Mouse (Mus musculus): ENCODE results near the gene Olfr935.

Gene Olfr935

DNA sequence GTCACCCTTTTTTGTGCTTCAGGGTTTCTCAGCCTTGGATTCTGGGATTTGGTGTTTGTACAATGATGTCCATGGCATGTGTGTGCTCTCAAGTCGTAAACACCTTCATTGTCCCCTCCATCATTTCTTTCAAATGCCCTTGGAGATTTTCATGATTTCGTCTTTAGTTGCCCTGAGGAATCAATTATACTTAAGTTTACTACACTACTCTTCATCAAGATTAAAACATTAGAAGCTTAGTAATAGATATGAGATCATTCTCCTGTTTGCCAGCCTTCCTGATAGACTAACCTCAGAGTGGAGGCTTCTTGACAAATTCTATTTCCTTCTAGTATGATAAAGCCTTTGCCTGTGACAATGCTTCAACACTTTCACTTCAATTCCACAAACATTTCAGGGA is at the start of gene Olfr935:
Olfr935 (minus strand) TSS at position 101 of the 400 bp plus-strand sequence.
- DNase-seq (ENCODE audit: low spot score): no peak

DNA sequence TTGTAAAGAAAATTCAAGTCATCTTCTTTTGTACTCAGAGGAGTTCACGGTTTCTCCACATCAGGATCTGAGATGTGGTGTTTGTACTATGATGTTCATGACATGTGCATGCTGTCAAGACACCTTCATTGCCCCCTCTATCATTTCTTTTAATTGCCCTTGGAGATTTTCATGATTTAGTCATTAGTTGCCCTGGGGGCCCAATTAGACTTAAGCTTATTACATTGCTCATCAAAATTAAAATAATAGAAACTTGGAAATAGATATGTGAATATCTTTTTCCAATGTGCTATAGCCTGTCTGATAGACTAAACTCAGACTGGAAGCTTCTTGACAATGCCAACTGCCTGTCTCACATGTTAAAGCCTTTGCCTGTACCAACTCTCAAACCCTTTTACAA is 23.8 kb upstream of the Olfr935 start, which contains the start of gene Olfr146:
Olfr146 (minus strand) TSS at position 101 of the 400 bp plus-strand sequence.
- no peak for DNase-seq (ENCODE audit: low spot score)

DNA sequence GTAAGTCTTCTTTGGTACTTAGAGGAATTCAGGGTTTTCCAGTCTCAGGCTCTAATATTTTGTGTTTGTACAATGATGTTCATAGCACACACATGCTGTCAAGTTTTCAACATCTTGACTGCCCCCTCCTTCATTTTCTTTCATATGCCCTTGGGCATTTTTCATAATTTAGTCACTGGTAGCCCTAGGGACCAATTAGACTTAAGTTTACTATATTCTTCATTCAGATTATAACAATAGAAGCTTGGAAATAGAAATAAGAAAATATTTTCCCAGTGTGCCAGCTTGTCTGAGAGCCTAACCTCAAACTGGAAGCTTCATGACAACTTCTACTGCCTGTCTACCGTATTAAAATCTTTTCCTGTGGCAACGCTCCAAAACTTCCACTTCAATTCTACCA is 11.3 kb downstream of the Olfr935 start, which contains the start of gene Olfr934:
Olfr934 (minus strand) TSS at position 101 of the 400 bp plus-strand sequence.
- no peak for DNase-seq (ENCODE audit: low spot score)

DNA sequence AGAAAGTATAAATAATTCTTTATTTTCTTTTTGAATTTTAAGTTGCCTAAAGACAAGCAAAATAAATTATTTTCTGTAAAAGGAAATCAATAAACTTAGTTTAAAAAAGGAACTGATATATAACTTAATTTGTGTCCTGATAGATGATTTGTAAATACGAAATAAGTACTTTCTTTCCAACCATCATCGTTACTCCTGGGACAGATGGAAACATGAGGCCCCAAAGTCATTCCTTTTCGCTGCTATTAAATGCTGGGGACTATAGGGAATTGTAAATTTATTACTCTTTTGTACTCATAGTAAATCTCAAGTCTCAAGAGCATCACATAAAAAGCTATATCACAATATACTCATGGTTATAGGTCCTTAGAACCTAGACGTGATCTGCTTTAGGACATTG is 27.5 kb downstream of the Olfr935 start, which contains the start of gene Olfr933:
Olfr933 (plus strand) TSS at position 301 of the 400 bp plus-strand sequence.
- DNase-seq (ENCODE audit: low spot score): no peak

DNA sequence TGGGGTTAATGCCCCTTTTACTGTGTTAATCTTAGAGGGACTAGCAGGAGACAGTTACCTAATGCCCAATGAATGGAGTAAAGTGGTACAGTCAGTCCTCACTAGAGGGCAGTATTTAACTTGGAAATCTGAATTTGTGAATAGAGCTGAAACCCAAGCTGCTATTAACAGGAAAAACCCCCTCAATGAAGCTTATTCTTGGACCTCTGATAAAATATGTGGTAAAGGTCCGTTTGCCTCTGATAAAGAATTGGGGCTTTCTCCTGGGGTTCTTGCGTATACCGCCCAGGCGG is 45.4 kb downstream of the Olfr935 start:
- DNase-seq (ENCODE audit: low spot score): peak; percentile 1

DNA sequence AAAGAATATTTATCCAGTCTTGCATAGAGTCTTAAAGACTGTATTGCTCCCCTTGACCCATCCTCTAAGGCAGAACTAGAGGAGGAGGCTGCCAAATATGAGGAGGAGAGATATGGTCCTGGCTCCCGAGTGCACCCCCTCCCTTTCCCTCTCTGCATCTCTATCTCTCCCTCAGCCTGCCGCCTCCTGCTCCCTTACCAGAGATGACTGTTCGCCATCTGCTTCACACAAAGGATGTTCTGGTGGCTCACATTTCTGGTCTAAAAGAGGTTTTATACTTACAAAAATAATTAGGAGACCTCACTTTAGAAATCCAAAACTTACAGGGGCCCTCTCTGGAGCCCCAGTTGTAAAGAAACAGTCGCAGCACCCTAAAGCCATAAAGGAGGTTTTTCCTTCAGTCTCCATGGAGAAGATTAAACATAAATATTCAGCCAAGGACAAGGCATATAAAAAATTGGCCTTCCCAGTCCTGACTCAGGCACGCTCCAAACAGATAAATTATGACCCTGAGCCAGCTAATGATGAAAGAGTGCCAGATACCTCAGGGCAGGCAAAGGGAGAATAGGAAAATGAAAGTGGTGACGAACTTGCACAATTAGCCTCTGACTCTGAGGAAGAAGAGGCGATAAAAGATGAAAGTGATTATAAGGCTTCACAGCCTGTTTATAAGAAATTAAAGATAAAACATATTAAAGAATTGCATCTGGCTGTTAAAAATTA is 45.9 kb downstream of the Olfr935 start:
- DNase-seq (ENCODE audit: low spot score): peak; percentile 16

All from layer of hippocampus, adult 9-10 months (tissue).